Mouse (Mus musculus): Measurements from ENCODE around the gene Tex261. TPM values are rescaled to one million over a fixed set of nuclear protein-coding genes. Genes with fewer than 3 reads are reported as not detected.

Gene Tex261
- polyA plus RNA-seq, 1 experiment from 2014 or later: 42.0 TPM

DNA sequence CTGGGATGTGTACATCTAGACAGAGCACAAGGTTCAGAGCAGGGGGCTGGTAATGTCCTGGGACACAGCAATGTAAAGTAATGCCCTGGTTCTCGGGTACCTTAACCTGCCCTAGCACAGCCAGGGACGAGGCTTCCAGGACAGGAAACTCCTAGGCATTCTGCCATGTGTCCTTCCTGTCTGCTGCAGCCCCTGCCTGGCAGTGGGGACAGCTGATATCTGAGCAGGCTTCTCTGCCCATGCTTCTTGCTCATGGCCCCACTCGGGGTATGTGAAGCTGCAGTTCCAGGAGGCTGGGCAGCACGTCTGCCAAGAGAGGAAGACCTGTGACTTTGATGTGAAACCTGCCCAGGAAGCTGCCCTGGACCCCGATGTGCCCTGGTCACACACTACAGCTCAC is 7.1 kb downstream of the Tex261 start:
- Histone ChIP-seq H3K9ac (ENCODE audit: low read depth, low read length) (no peak overlapping the region), H3K27me3 (ENCODE audit: control insufficient read depth, insufficient read depth, low read depth, low read length) (peaks cover 7% of the 10 kb centered on the region; the same call in 1 of the 2 replicates), H3K36me3 (ENCODE audit: control insufficient read depth, insufficient read depth) (peaks cover 14% of the 10 kb centered on the region), H3K9me3 (replicated peaks; ENCODE audit: control insufficient read depth, low read length) (no peaks in the 10 kb centered on the region), H3K4me1 (ENCODE audit: control insufficient read depth, low read depth, low read length) (peaks cover 2% of the 10 kb centered on the region; the same call in 1 of the 2 replicates), H3K4me2 (ENCODE audit: low read depth, low read length) (no peak overlapping the region), H3K4me3 (ENCODE audit: low read depth, low read length) (no peak overlapping the region), H3K27ac (ENCODE audit: low read length) (no peak overlapping the region)
- whole genome bisulfite sequencing (ENCODE audit: insufficient replicate concordance): 57% methylated on average over 5 of the region's 5 CpGs
- no peak for ATAC-seq (ENCODE audit: low read depth)

DNA sequence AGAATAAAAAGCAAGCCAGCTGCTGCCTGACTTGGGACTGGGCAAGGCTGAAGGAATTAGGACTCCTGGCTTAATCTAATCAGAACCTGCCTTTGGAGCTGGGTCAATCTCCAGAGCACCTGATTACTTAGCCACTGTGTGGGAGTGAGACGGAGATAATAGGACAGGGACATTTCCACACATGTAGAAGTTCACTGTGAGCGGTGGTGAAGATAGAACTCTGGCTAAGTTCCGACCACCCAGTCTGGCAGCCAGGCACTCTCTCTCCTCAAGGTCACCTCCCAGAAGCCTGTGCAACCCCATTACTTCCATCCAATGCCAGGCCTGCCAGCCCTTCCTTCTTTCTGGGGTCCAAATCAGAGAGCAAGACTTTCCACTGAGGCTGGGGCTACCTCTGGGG is 8.6 kb downstream of the Tex261 start:
- Histone ChIP-seq H3K4me3 (ENCODE audit: low read depth, low read length) (no peak overlapping the region), H3K36me3 (ENCODE audit: control insufficient read depth, insufficient read depth) (peaks cover 11% of the 10 kb centered on the region), H3K9ac (ENCODE audit: low read depth, low read length) (no peak overlapping the region), H3K27me3 (ENCODE audit: control insufficient read depth, insufficient read depth, low read depth, low read length) (peaks cover 20% of the 10 kb centered on the region), H3K27ac (ENCODE audit: low read length) (no peak overlapping the region), H3K4me2 (ENCODE audit: low read depth, low read length) (no peak overlapping the region), H3K4me1 (ENCODE audit: control insufficient read depth, low read depth, low read length) (peaks cover 3% of the 10 kb centered on the region), H3K9me3 (replicated peaks; ENCODE audit: control insufficient read depth, low read length) (no peaks in the 10 kb centered on the region)
- no peak for ATAC-seq (ENCODE audit: low read depth)
- WGBS (ENCODE audit: insufficient replicate concordance): 66% methylated on average over 3 of the region's 3 CpGs

DNA sequence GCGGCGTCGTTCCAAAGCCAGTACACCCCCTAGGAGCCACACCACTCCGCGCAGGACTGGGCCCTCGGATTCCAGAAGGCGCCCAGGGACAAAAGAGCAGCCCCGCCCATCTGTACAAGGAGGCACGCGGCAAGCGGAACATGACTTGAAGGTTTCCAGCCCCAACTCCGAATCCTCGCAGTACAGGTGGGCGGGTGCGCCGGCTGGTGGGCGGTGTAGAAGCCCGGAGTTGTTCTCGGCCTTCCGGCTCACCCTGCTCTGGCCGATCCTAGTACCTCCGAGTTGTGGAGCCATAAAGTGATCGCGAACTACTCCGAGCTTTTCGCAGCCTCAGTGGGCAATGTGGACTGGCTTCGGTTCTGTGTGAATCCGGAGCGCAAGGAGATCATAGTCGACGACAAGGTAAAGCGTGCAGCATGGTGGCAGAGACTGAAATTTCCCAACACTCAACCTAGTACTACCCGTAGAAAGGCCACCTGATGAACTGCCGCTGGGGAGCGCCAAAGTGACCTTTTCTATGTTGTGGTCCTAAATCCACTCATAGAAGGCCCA is 12.7 kb downstream of the Tex261 start:
- Histone ChIP-seq H3K9ac (ENCODE audit: low read depth, low read length) (no peak overlapping the region), H3K27me3 (ENCODE audit: control insufficient read depth, insufficient read depth, low read depth, low read length) (peaks cover 53% of the 10 kb centered on the region), H3K4me3 (ENCODE audit: low read depth, low read length) (peak overlapping the region; percentile 28), H3K4me1 (ENCODE audit: control insufficient read depth, low read depth, low read length) (peaks cover 3% of the 10 kb centered on the region), H3K27ac (ENCODE audit: low read length) (no peak overlapping the region), H3K9me3 (replicated peaks; ENCODE audit: control insufficient read depth, low read length) (no peaks in the 10 kb centered on the region), H3K4me2 (ENCODE audit: low read depth, low read length) (peak overlapping the region; percentile 51), H3K36me3 (ENCODE audit: control insufficient read depth, insufficient read depth) (no peaks in the 10 kb centered on the region)
- peak; percentile 21; the same call in 1 of the 2 replicates for ATAC-seq (ENCODE audit: low read depth)
- WGBS (ENCODE audit: insufficient replicate concordance): 3% methylated on average over 35 of the region's 35 CpGs

DNA sequence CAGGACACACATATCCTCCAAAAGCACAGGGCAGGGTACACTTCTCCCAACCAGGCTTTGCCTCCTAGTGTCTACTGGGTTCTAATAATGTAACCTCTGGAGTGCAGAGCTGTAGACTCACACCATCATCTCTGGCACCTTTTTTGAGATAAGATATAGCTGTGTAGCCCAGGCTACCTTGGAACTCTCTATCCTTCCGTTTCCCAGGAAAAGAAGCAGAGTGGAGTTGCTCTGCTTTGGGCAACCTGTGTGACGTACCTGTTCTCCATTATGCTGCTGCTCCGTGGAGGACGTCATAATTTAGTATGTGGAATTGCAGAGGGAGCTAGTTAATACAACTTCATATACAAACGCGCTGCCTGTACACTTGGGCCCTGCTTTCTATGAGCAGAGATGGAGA is 13.3 kb downstream of the Tex261 start, which contains the start of gene Ankrd53:
TSS of gene Ankrd53 (plus strand) at position 301 of the 400 bp plus-strand sequence.
- H3K27me3 ChIP-seq (ENCODE audit: control insufficient read depth, insufficient read depth, low read depth, low read length): peaks cover 59% of the 10 kb centered on the region
- H3K27ac ChIP-seq (ENCODE audit: low read length): no peak within 1 kb of the TSS
- H3K36me3 ChIP-seq (ENCODE audit: control insufficient read depth, insufficient read depth): no peaks in the 10 kb centered on the region
- peaks cover 3% of the 10 kb centered on the region for H3K4me1 ChIP-seq (ENCODE audit: control insufficient read depth, low read depth, low read length)
- H3K9me3 ChIP-seq (replicated peaks; ENCODE audit: control insufficient read depth, low read length): no peaks in the 10 kb centered on the region
- peak within 1 kb of the TSS; percentile 51 for H3K4me2 ChIP-seq (ENCODE audit: low read depth, low read length)
- peak within 1 kb of the TSS; percentile 28 for H3K4me3 ChIP-seq (ENCODE audit: low read depth, low read length)
- H3K9ac ChIP-seq (ENCODE audit: low read depth, low read length): no peak within 1 kb of the TSS
- WGBS (ENCODE audit: insufficient replicate concordance): 24% methylated on average over 6 of the region's 6 CpGs
- ATAC-seq (ENCODE audit: low read depth): no peak

DNA sequence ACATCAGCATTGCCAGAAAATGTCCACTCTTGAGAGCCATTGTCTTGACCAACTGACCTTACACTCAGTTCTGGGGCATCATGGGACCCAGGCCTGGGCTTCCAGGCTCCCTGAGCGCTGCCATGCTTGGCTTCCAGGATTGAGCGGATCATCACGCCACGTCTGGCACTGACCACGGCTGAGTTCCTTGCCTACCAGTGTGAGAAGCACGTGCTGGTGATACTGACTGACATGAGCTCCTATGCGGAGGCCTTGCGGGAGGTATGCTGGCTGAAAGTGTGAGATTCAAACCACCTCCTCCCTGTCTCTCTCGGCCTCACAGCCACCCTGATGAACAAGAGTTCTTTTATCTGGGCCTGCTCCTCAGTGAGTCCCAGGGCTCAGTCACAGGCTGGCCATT is 19.6 kb downstream of the Tex261 start:
- 62% methylated on average over 9 of the region's 9 CpGs for WGBS (ENCODE audit: insufficient replicate concordance)
- no peak overlapping the region for H3K27ac ChIP-seq (ENCODE audit: low read length)
- no peak overlapping the region for H3K4me3 ChIP-seq (ENCODE audit: low read depth, low read length)
- H3K4me2 ChIP-seq (ENCODE audit: low read depth, low read length): no peak overlapping the region
- peaks cover 41% of the 10 kb centered on the region for H3K27me3 ChIP-seq (ENCODE audit: control insufficient read depth, insufficient read depth, low read depth, low read length)
- H3K9me3 ChIP-seq (replicated peaks; ENCODE audit: control insufficient read depth, low read length): no peaks in the 10 kb centered on the region
- no peaks in the 10 kb centered on the region for H3K36me3 ChIP-seq (ENCODE audit: control insufficient read depth, insufficient read depth)
- H3K9ac ChIP-seq (ENCODE audit: low read depth, low read length): no peak overlapping the region
- no peak for ATAC-seq (ENCODE audit: low read depth)
- no peaks in the 10 kb centered on the region for H3K4me1 ChIP-seq (ENCODE audit: control insufficient read depth, low read depth, low read length)

DNA sequence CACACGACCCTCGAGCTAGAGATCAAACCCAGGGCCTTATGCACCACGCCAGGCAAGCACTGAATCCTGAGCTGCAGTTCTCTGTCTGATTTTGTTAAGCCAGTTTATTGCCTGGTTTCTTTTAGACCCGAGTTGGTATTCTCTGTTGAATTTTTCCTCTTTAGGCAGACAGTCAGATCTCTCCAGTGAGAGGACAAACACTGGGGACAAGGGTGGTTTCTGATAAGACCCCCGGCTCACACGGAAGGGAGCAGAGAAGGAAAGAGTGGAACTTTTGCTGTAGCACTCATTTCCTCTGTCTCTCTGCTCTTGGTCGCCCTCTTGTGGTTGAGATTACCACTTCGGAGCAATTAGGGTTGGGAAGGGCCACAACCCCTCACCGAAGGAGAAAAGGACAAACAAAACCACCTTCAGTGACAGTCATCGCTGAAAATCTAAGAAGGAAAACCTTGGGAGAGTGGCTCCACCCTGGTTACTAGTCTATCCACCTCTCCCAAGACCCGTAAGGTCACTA is 25.4 kb downstream of the Tex261 start:
- H3K36me3 ChIP-seq (ENCODE audit: control insufficient read depth, insufficient read depth): no peaks in the 10 kb centered on the region
- no peak overlapping the region for H3K27ac ChIP-seq (ENCODE audit: low read length)
- WGBS (ENCODE audit: insufficient replicate concordance): 6% methylated on average over 11 of the region's 11 CpGs
- H3K4me3 ChIP-seq (ENCODE audit: low read depth, low read length): no peak overlapping the region
- H3K27me3 ChIP-seq (ENCODE audit: control insufficient read depth, insufficient read depth, low read depth, low read length): peaks cover 4% of the 10 kb centered on the region; the same call in 1 of the 2 replicates
- H3K9me3 ChIP-seq (replicated peaks; ENCODE audit: control insufficient read depth, low read length): no peaks in the 10 kb centered on the region
- no peak for ATAC-seq (ENCODE audit: low read depth)
- 0 out of 2 replicates have a peak overlapping the region, but pooled peaks have one; percentile 20 for H3K4me2 ChIP-seq (ENCODE audit: low read depth, low read length)
- no peaks in the 10 kb centered on the region; the same call in 1 of the 2 replicates for H3K4me1 ChIP-seq (ENCODE audit: control insufficient read depth, low read depth, low read length)
- H3K9ac ChIP-seq (ENCODE audit: low read depth, low read length): no peak overlapping the region

DNA sequence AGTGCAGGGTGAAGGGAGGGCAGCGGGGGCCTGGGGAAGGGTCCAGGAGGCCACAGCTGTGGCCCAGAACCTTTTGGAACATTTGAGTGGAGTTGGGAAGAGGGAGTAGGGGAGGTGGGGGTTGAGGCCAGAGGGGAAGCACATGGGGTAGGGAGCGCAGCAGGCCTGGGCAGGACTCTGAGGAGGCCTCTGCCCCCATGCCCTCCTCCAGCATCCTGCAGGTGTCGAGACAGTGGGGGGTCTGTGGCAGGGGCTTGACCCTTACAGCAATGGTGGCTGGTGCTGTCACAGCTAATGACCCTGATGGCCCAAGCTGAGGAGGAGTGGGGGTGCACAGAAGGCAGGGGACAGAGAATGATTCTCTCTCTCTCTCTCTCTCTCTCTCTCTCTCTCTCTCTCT is 26.3 kb downstream of the Tex261 start:
- no peak for ATAC-seq (ENCODE audit: low read depth)
- Histone ChIP-seq H3K4me2 (ENCODE audit: low read depth, low read length) (no peak overlapping the region), H3K27me3 (ENCODE audit: control insufficient read depth, insufficient read depth, low read depth, low read length) (peaks cover 4% of the 10 kb centered on the region; the same call in 1 of the 2 replicates), H3K36me3 (ENCODE audit: control insufficient read depth, insufficient read depth) (no peaks in the 10 kb centered on the region), H3K27ac (ENCODE audit: low read length) (no peak overlapping the region), H3K9me3 (replicated peaks; ENCODE audit: control insufficient read depth, low read length) (no peaks in the 10 kb centered on the region), H3K4me3 (ENCODE audit: low read depth, low read length) (no peak overlapping the region), H3K4me1 (ENCODE audit: control insufficient read depth, low read depth, low read length) (no peaks in the 10 kb centered on the region; the same call in 1 of the 2 replicates), H3K9ac (ENCODE audit: low read depth, low read length) (no peak overlapping the region)
- 71% methylated on average over 3 of the region's 3 CpGs for WGBS (ENCODE audit: insufficient replicate concordance)

DNA sequence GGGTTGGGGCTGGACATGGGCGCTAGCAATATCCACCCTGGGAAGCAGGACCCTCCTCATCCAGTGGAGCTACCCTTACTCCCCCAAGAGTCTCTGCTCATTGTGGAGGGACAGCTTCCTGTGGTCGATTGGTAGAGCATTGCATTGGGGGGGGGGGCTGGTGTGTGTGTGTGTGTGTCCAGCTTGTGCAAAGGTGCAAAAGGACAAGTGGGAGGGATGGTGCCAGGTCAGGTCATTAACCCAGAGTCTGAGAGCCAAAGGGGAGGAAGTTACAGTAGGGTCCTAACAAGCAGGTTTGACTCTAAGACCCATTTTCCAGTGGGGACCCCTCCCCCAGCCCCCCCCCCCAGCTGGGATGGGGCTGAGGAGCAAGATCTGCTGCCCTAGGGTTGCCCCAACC is 30.1 kb downstream of the Tex261 start:
- no peak for ATAC-seq (ENCODE audit: low read depth)
- WGBS (ENCODE audit: insufficient replicate concordance): 37% methylated on average over 2 of the region's 2 CpGs
- Histone ChIP-seq H3K27ac (ENCODE audit: low read length) (no peak overlapping the region), H3K4me1 (ENCODE audit: control insufficient read depth, low read depth, low read length) (no peaks in the 10 kb centered on the region; the same call in 1 of the 2 replicates), H3K36me3 (ENCODE audit: control insufficient read depth, insufficient read depth) (no peaks in the 10 kb centered on the region), H3K27me3 (ENCODE audit: control insufficient read depth, insufficient read depth, low read depth, low read length) (no peaks in the 10 kb centered on the region), H3K9ac (ENCODE audit: low read depth, low read length) (no peak overlapping the region), H3K4me2 (ENCODE audit: low read depth, low read length) (no peak overlapping the region), H3K4me3 (ENCODE audit: low read depth, low read length) (no peak overlapping the region), H3K9me3 (replicated peaks; ENCODE audit: control insufficient read depth, low read length) (no peaks in the 10 kb centered on the region)

DNA sequence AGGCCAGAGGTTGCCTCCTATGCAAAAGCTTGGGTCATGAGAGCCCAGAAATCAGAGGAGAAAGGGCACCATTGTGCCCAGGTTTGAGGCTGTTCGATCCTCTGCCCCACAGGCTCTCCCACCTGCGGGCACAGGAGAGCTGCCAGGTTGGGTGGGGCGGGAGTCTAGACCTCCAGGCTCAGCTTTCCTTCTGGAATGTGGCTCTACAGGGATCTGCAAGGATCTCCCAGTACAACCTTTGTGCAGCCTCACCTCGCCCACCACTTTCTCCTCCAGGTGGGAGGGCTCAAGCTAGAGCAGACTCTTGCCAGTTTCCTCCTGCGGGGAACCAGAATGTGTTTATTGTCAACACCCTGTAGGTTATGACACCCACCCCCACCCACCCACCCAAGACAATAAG is 31.1 kb downstream of the Tex261 start:
- no peak overlapping the region for H3K27ac ChIP-seq (ENCODE audit: low read length)
- H3K4me1 ChIP-seq (ENCODE audit: control insufficient read depth, low read depth, low read length): no peaks in the 10 kb centered on the region; the same call in 1 of the 2 replicates
- no peak overlapping the region for H3K4me3 ChIP-seq (ENCODE audit: low read depth, low read length)
- H3K36me3 ChIP-seq (ENCODE audit: control insufficient read depth, insufficient read depth): no peaks in the 10 kb centered on the region
- H3K9ac ChIP-seq (ENCODE audit: low read depth, low read length): no peak overlapping the region
- WGBS (ENCODE audit: insufficient replicate concordance): 48% methylated on average over 5 of the region's 5 CpGs
- H3K9me3 ChIP-seq (replicated peaks; ENCODE audit: control insufficient read depth, low read length): no peaks in the 10 kb centered on the region
- H3K27me3 ChIP-seq (ENCODE audit: control insufficient read depth, insufficient read depth, low read depth, low read length): no peaks in the 10 kb centered on the region
- no peak for ATAC-seq (ENCODE audit: low read depth)
- no peak overlapping the region for H3K4me2 ChIP-seq (ENCODE audit: low read depth, low read length)
